Mouse (Mus musculus) lung, adult 2 months (tissue): ENCODE results near the gene Lyst. TPM values are rescaled to one million over a fixed set of nuclear protein-coding genes. Genes with fewer than 3 reads are reported as not detected.
"Not testable (repeated sequence)": the region's sequence is repeated elsewhere in the genome, so short reads cannot be mapped to it uniquely, and the experiment has no call there.

Experiments used
- DNase-seq: peaks from one replicate; pipeline ENCODE4 v3.0.0; 2022
- H3K4me1 ChIP-seq: fragments of 200-500 bp; 2 replicates; pipeline ENCODE4 v1.6.1; 2011; ENCODE audit warnings: low read length; ENCODE audit not compliant: control insufficient read depth, insufficient read depth
- H3K4me3 ChIP-seq: fragments of 200-500 bp; replicated peaks from 2 replicates; pipeline ENCODE3; 2011; ENCODE audit warnings: low read depth, mild to moderate bottlenecking, control low read depth, low read length; ENCODE audit errors: extremely low read depth
- CTCF ChIP-seq: fragments of 200-500 bp; IDR thresholded peaks from 2 replicates; pipeline ENCODE4 v1.5.1; 2011; ENCODE audit warnings: mild to moderate bottlenecking, low read length, control low read depth; ENCODE audit not compliant: insufficient read depth
- POLR2A ChIP-seq: fragments of 200-500 bp; IDR thresholded peaks from 2 replicates; pipeline ENCODE4 v1.6.1; 2011; ENCODE audit warnings: low read depth, mild to moderate bottlenecking, control low read depth, low read length, borderline replicate concordance; ENCODE audit errors: extremely low read depth
- WGBS: fragments of 180-500 bp; shearing (Covaris S2); methylation state at CpG from one replicate; pipeline ENCODE4 v1.1.7; 2018; 5-methylcytosine and 5-hydroxymethylcytosine counted together
- polyA plus RNA-seq: library from polyadenylated mRNA; depleted of rRNA; stranded (reverse); fragments of >200 nt; gene quantifications from 2 replicates; pipeline ENCODE4 v1.2.3, GENCODE M21; 2012

Gene Lyst
- polyA plus RNA-seq, 1 experiment: 7.2 TPM

GRCm38 (mm10) chr13:13786971-13787370, 196.8 kb downstream of the Lyst start:
- DNase-seq: no peak
- TF ChIP-seq POLR2A (no peak), CTCF (no peak)
- H3K4me3 ChIP-seq: no peak overlapping the region
- WGBS: 80% methylated on average over 6 of the region's 6 CpGs
- H3K4me1 ChIP-seq: peaks cover 3% of the 10 kb centered on the region; the same call in 1 of the 2 replicates

- H3K4me3 ChIP-seq: no peak overlapping the region
- no peak for DNase-seq
- H3K4me1 ChIP-seq: peaks cover 3% of the 10 kb centered on the region; the same call in 1 of the 2 replicates
- 78% methylated on average over 4 of the region's 4 CpGs for WGBS
- TF ChIP-seq CTCF (no peak), POLR2A (no peak)
Observed at GRCm38 (mm10) chr13:13788070-13788469, 197.9 kb downstream of the Lyst start.

GRCm38 (mm10) chr13:13791981-13792380, 201.8 kb downstream of the Lyst start:
- no peak for TF ChIP-seq CTCF
- no peak for TF ChIP-seq POLR2A
- no peak for DNase-seq
- no peaks in the 10 kb centered on the region for H3K4me1 ChIP-seq
- 86% methylated on average over 3 of the region's 3 CpGs for WGBS
- no peak overlapping the region for H3K4me3 ChIP-seq

- WGBS: 28% methylated on average over 5 of the region's 5 CpGs
- no peak for TF ChIP-seq CTCF
- no peak for TF ChIP-seq POLR2A
- no peaks in the 10 kb centered on the region for H3K4me1 ChIP-seq
- no peak overlapping the region for H3K4me3 ChIP-seq
- DNase-seq: no peak
Observed at GRCm38 (mm10) chr13:13795166-13795832, 205.1 kb downstream of the Lyst start.

- 71% methylated on average over 1 of the region's 1 CpGs for WGBS
- DNase-seq: no peak
- TF ChIP-seq CTCF (no peak), POLR2A (no peak)
- H3K4me3 ChIP-seq: no peak overlapping the region
- H3K4me1 ChIP-seq: no peaks in the 10 kb centered on the region
Observed at GRCm38 (mm10) chr13:13796082-13796481, 205.9 kb downstream of the Lyst start.

GRCm38 (mm10) chr13:13797816-13798215, 207.6 kb downstream of the Lyst start:
- not testable (repeated sequence) for H3K4me1 ChIP-seq, DNase-seq, H3K4me3 ChIP-seq
- WGBS: 88% methylated on average over 12 of the region's 12 CpGs

- Histone ChIP-seq H3K4me1 (no peaks in the 10 kb centered on the region), H3K4me3 (no peak overlapping the region)
- 77% methylated on average over 8 of the region's 8 CpGs for WGBS
- TF ChIP-seq POLR2A: no peak
- no peak for TF ChIP-seq CTCF
- DNase-seq: no peak
Observed at GRCm38 (mm10) chr13:13798775-13799174, 208.6 kb downstream of the Lyst start.

- 31% methylated on average over 11 of the region's 11 CpGs for WGBS
- Histone ChIP-seq H3K4me1 (no peaks in the 10 kb centered on the region), H3K4me3 (no peak overlapping the region)
- no peak for DNase-seq
- TF ChIP-seq CTCF (no peak), POLR2A (no peak)
Observed at GRCm38 (mm10) chr13:13808337-13809132, 218.3 kb downstream of the Lyst start.

- Histone ChIP-seq H3K4me1 (no peaks in the 10 kb centered on the region), H3K4me3 (no peak overlapping the region)
- no peak for DNase-seq
- 72% methylated on average over 7 of the region's 7 CpGs for WGBS
- no peak for TF ChIP-seq CTCF
- no peak for TF ChIP-seq POLR2A
Observed at GRCm38 (mm10) chr13:13810885-13811284, 220.7 kb downstream of the Lyst start.

- TF ChIP-seq POLR2A (no peak), CTCF (no peak)
- no peak for DNase-seq
- H3K4me3 ChIP-seq: no peak overlapping the region
- no peaks in the 10 kb centered on the region for H3K4me1 ChIP-seq
- WGBS: 66% methylated on average over 3 of the region's 3 CpGs
Observed at GRCm38 (mm10) chr13:13818696-13819095, 228.5 kb downstream of the Lyst start.
